ENCODE assay signal across 24 mouse cellular contexts in genomic region chr15:27441053-27441452, GRCm38 (mm10). TPM values are rescaled to one million over a fixed set of nuclear protein-coding genes. Genes with fewer than 3 reads are reported as not detected.
DNase-seq lines count a peak whose midpoint lies in the region; ATAC-seq lines count a peak whose summit lies in the region.
"Had no signal": no experiment of that assay in that cellular context is flagged by ENCODE, and none has a peak within 500 bp of the region (broad histone marks: within the 10 kb centered on the region; RNA-seq: fewer than 3 reads in every experiment).

No protein-coding gene starts in this region.

- no peak for ATAC-seq in heart, embryonic 12.5 days (ENCODE audit: insufficient number of reproducible peaks, low FRiP score)
- peak; percentile 63 for ATAC-seq in kidney, embryonic 14.5 days (ENCODE audit: low FRiP score, low TSS enrichment)
- peak; percentile 50 for ATAC-seq in kidney, embryonic 16.5 days (ENCODE audit: low FRiP score, low TSS enrichment)
- ATAC-seq: activated CD4-positive, CD25-positive, alpha-beta regulatory T cell, adult 4 months; CD4-positive, CD25-positive, alpha-beta regulatory T cell, adult 4 months; forebrain, embryonic 13.5 days; forebrain, embryonic 15.5 days; Patski had no signal

- no peak overlapping the region for H3K4me3 ChIP-seq in heart, embryonic 12.5 days
- no peak overlapping the region for H3K4me3 ChIP-seq in kidney, embryonic 14.5 days (ENCODE audit: low read length)
- no peak overlapping the region for H3K4me3 ChIP-seq in kidney, embryonic 16.5 days (ENCODE audit: low read length)
- H3K4me3 ChIP-seq: embryonic facial prominence, embryonic 10.5 days; embryonic facial prominence, embryonic 12.5 days; forebrain, embryonic 13.5 days; forebrain, embryonic 15.5 days had no signal

- H3K27me3 ChIP-seq in heart, embryonic 12.5 days (replicated peaks), result no peaks in the 10 kb centered on the region
- H3K27me3 ChIP-seq in kidney, embryonic 14.5 days (ENCODE audit: control insufficient read depth, insufficient read depth, low read length), result no peaks in the 10 kb centered on the region
- H3K27me3 ChIP-seq in kidney, embryonic 16.5 days (ENCODE audit: insufficient read depth, low read length), result no peaks in the 10 kb centered on the region
- H3K27me3 ChIP-seq: CH12.LX; embryonic facial prominence, embryonic 12.5 days; forebrain, embryonic 13.5 days; forebrain, embryonic 15.5 days; Patski had no signal

- no peaks in the 10 kb centered on the region for H3K9me3 ChIP-seq in heart, embryonic 12.5 days (replicated peaks)
- H3K9me3 ChIP-seq in kidney, embryonic 14.5 days (ENCODE audit: control insufficient read depth, low read length), result no peaks in the 10 kb centered on the region
- no peaks in the 10 kb centered on the region for H3K9me3 ChIP-seq in kidney, embryonic 16.5 days (ENCODE audit: low read length)
- H3K9me3 ChIP-seq: embryonic facial prominence, embryonic 10.5 days; embryonic facial prominence, embryonic 12.5 days; forebrain, embryonic 13.5 days; forebrain, embryonic 15.5 days; G1E had no signal

- no peak overlapping the region for H3K9ac ChIP-seq in heart, embryonic 12.5 days
- H3K9ac ChIP-seq in kidney, embryonic 14.5 days (ENCODE audit: low read depth, low read length), result no peak overlapping the region
- H3K9ac ChIP-seq in kidney, embryonic 16.5 days (replicated peaks; ENCODE audit: low read length), result no peak overlapping the region
- H3K9ac ChIP-seq: embryonic facial prominence, embryonic 12.5 days; forebrain, embryonic 13.5 days; forebrain, embryonic 15.5 days had no signal

- WGBS in heart, embryonic 12.5 days, result 80% methylated on average over 7 of the region's 7 CpGs
- 73% methylated on average over 6 of the region's 7 CpGs for WGBS in kidney, embryonic 14.5 days
- 67% methylated on average over 7 of the region's 7 CpGs for WGBS in kidney, embryonic 16.5 days

- H3K4me2 ChIP-seq in heart, embryonic 12.5 days, result no peak overlapping the region
- no peak overlapping the region for H3K4me2 ChIP-seq in kidney, embryonic 14.5 days (replicated peaks; ENCODE audit: low read depth, low read length)
- H3K4me2 ChIP-seq in kidney, embryonic 16.5 days (replicated peaks; ENCODE audit: low read depth, low read length), result no peak overlapping the region
- H3K4me2 ChIP-seq: embryonic facial prominence, embryonic 12.5 days; forebrain, embryonic 13.5 days; forebrain, embryonic 15.5 days had no signal

- peak; percentile 55 for DNase-seq in heart, adult 11 months
- DNase-seq in kidney, postnatal 25 days, result no peak
- DNase-seq in kidney, adult 9 months, result no peak
- DNase-seq: adrenal gland, adult 8-10 months; adrenal gland, postnatal 14 days; adrenal gland, postnatal 36 days; B cell, adult 2 months; cerebellum, adult 11-12 months; cerebellum, adult 2 months; cerebellum, adult 9-10 months; cerebellum, postnatal 10 days; cerebellum, postnatal 25 days had no signal

- no peaks in the 10 kb centered on the region for H3K4me1 ChIP-seq in heart, embryonic 12.5 days (replicated peaks)
- H3K4me1 ChIP-seq in kidney, embryonic 14.5 days (ENCODE audit: control insufficient read depth, insufficient read depth, low read length), result no peaks in the 10 kb centered on the region
- H3K4me1 ChIP-seq in kidney, embryonic 16.5 days (ENCODE audit: insufficient read depth, low read length), result no peaks in the 10 kb centered on the region
- H3K4me1 ChIP-seq: embryonic facial prominence, embryonic 10.5 days; embryonic facial prominence, embryonic 12.5 days; forebrain, embryonic 13.5 days; forebrain, embryonic 15.5 days had no signal

- H3K36me3 ChIP-seq in heart, embryonic 12.5 days, result no peaks in the 10 kb centered on the region
- H3K36me3 ChIP-seq in kidney, embryonic 14.5 days (ENCODE audit: control insufficient read depth, insufficient read depth, low read length), result no peaks in the 10 kb centered on the region
- no peaks in the 10 kb centered on the region for H3K36me3 ChIP-seq in kidney, embryonic 16.5 days (ENCODE audit: insufficient read depth, low read length)
- H3K36me3 ChIP-seq: embryonic facial prominence, embryonic 10.5 days; embryonic facial prominence, embryonic 12.5 days; forebrain, embryonic 15.5 days; G1E had no signal

- no peak overlapping the region for H3K27ac ChIP-seq in heart, embryonic 12.5 days (ENCODE audit: poor library complexity, severe bottlenecking)
- H3K27ac ChIP-seq in kidney, embryonic 14.5 days (ENCODE audit: low read depth, low read length), result no peak overlapping the region
- H3K27ac ChIP-seq in kidney, embryonic 16.5 days (ENCODE audit: low read length), result no peak overlapping the region
- H3K27ac ChIP-seq: embryonic facial prominence, embryonic 10.5 days; embryonic facial prominence, embryonic 12.5 days; forebrain, embryonic 13.5 days; forebrain, embryonic 15.5 days had no signal

RNA-seq across cellular contexts. Expression of gene Ank, which starts 25.4 kb away (rescaled TPM):
- polyA plus RNA-seq in heart, embryonic 12.5 days (2016; fragmentation: Nextera tagmentation; extraction: Ambion mirVana), result 12.6 and 14.7 TPM in 2 replicates
- polyA plus RNA-seq in kidney, embryonic 14.5 days (2014; fragmentation: Nextera tagmentation; extraction: Ambion mirVana), result 6.1 and 10.3 TPM in 2 replicates
- polyA plus RNA-seq in kidney, embryonic 16.5 days (2015; fragmentation: Nextera tagmentation; extraction: Ambion mirVana), result 6.3 and 7.2 TPM in 2 replicates
